Mouse (Mus musculus) WW6 (cell line): ENCODE results near the gene St7.

Experiments used
- DNase-seq: peaks from one replicate; pipeline ENCODE4 v3.0.0-alpha.2; 2013; ENCODE audit warnings: low read depth, low spot score

St7 gene

GRCm38 (mm10) chr6:17763963-17764659, 71.4 kb downstream of the St7 start:
- DNase-seq, result no peak

- DNase-seq, result no peak
These were observed 71.9 kb downstream of the St7 start for GRCm38 (mm10) chr6:17764660-17764998.

GRCm38 (mm10) chr6:17769972-17770644, 77.4 kb downstream of the St7 start:
- no peak for DNase-seq

- no peak for DNase-seq
These were observed 78.1 kb downstream of the St7 start for GRCm38 (mm10) chr6:17770645-17771345.

- no peak for DNase-seq
These were observed 78.7 kb downstream of the St7 start for GRCm38 (mm10) chr6:17771456-17771855.

GRCm38 (mm10) chr6:17772514-17772913, 79.8 kb downstream of the St7 start:
- no peak for DNase-seq

GRCm38 (mm10) chr6:17776041-17776440, 83.3 kb downstream of the St7 start:
- no peak for DNase-seq

- DNase-seq, result no peak
These were observed 84.5 kb downstream of the St7 start for GRCm38 (mm10) chr6:17777018-17777799.

- no peak for DNase-seq
These were observed 86.0 kb downstream of the St7 start for GRCm38 (mm10) chr6:17778648-17779202.

GRCm38 (mm10) chr6:17783511-17783910, 90.8 kb downstream of the St7 start:
- no peak for DNase-seq

GRCm38 (mm10) chr6:17784523-17784922, 91.8 kb downstream of the St7 start:
- DNase-seq, result no peak

- no peak for DNase-seq
These were observed 92.5 kb downstream of the St7 start for GRCm38 (mm10) chr6:17785248-17785647.

- no peak for DNase-seq
These were observed 95.1 kb downstream of the St7 start for GRCm38 (mm10) chr6:17787810-17788209.

GRCm38 (mm10) chr6:17790251-17790650, 97.5 kb downstream of the St7 start:
- no peak for DNase-seq

- DNase-seq, result no peak
These were observed 100.7 kb downstream of the St7 start for GRCm38 (mm10) chr6:17793471-17793870.

GRCm38 (mm10) chr6:17797271-17797713, 104.6 kb downstream of the St7 start:
- DNase-seq, result no peak

- no peak for DNase-seq
These were observed 108.0 kb downstream of the St7 start for GRCm38 (mm10) chr6:17800694-17801093.

GRCm38 (mm10) chr6:17804468-17804867, 111.7 kb downstream of the St7 start:
- DNase-seq, result no peak

- DNase-seq, result no peak
These were observed 113.8 kb downstream of the St7 start for GRCm38 (mm10) chr6:17806569-17806968.

GRCm38 (mm10) chr6:17811063-17811462, 118.3 kb downstream of the St7 start:
- no peak for DNase-seq

- DNase-seq, result no peak
These were observed 118.8 kb downstream of the St7 start for GRCm38 (mm10) chr6:17811531-17811930.
